Mouse (Mus musculus) lung, postnatal 4 days (tissue): ENCODE results near the gene Kcnd2.
A peak's percentile ranks its signal among the peaks of the same experiment; 100 is the strongest.

Experiments used
- DNase-seq, 2 experiments: peaks; one replicate each; pipeline ENCODE4 v3.0.0; 2021

The Kcnd2 gene

GRCm38 (mm10) chr6:21692861-21693350 is 477.6 kb downstream of the Kcnd2 start:
- DNase-seq = no peak

GRCm38 (mm10) chr6:21697641-21698040 is 482.3 kb downstream of the Kcnd2 start:
- no peak for DNase-seq

DNA sequence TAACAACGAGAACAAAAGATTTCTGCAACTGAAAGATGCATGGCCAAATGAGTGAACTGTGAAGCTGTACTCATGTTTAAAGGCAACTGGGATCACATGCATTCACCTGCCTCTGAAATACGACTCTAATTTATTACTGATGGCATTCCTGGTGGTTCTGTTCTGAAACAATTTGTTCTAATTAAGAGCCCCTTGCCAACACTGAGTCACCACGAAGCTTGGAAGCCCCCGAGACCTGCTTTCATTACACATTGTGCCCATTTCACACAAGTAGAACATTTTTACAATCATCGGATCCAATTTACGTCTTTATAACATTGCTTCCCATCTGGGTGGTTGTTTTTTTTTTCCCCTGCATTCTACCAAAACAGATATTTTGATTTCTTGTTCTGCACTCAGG is 485.8 kb downstream of the Kcnd2 start:
- no peak for DNase-seq

GRCm38 (mm10) chr6:21709228-21709627 is 493.9 kb downstream of the Kcnd2 start:
- no peak for DNase-seq

- DNase-seq = no peak
Measured at GRCm38 (mm10) chr6:21719121-21719520, 503.8 kb downstream of the Kcnd2 start.

- DNase-seq = no peak
Measured at GRCm38 (mm10) chr6:21722238-21722637, 506.9 kb downstream of the Kcnd2 start.

DNA sequence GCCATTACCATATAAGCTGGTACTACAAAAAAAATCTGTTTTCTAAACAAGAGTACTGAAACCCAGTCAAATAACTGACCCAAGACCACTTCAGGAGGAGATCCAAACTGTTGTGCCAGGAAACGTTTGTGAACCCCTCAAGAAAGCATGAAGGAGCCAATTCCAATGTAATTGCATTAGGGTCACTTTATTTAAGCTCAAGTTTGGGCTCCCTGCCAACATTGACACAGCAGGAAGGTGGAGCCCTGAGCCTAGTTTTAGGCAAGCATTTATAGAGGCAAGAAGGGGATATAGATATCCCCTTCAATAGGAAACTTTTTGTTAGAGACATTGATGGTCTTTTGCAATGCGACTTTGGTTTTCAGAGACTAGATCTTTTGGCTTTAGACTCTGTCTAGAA is 525.3 kb downstream of the Kcnd2 start:
- DNase-seq = no peak

- no peak for DNase-seq
Measured at GRCm38 (mm10) chr6:21744615-21745266, 529.4 kb downstream of the Kcnd2 start.

DNA sequence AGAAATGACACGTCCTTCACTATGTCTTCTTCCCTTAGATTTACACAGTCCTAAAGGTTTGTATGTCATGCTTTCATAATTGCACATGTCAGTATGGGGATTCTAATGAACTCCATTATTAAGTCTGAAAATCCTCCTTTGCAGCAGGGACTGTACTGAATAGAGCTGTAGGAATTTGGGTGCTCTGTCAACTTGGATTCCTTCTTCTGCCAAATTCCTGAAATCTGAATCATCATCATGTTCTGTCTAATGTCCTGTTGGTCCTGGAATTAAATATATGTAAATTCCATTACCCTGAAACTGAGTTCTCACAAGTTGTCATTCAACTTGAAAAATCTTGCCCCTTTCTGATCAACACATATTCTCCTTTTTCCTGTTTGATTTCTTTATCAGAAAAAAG is 532.2 kb downstream of the Kcnd2 start:
- no peak for DNase-seq

GRCm38 (mm10) chr6:21767787-21768221 is 552.5 kb downstream of the Kcnd2 start:
- DNase-seq = no peak

DNA sequence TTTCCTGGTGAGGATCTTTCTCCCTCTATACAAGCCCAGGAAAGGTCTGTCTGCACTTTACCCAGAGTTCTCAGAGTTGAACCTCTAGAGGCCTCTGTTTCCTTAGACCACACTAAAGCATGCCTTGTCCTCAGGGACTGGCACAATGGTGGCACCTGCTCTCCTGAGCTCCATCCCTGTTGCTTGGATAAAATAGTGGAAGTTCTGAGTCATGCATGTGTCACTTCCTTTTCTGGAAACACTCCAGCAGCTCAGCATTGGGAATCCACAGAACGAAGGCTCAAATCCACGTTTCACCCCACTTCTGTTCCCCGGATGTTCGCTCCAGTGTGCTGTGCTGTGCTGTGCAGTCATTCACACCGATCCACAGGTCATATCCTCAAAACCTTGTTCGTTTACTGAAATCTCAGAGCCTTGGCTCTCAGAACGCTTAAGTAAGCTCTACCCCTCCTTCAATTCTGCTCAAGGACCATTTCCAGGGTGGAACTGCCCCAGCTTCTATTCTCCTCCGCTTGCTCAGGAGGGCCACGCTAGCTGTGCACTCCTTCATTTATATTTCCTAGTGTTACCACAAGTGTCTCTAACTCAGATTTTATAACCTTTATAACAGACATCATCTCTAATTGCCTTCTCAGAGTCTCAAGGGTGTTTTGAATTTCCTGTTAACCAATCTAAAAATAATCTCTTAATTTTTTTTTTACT is 553.6 kb downstream of the Kcnd2 start:
- peak in 1 of 2 experiments; percentile 19 for DNase-seq

- DNase-seq = no peak
Measured at GRCm38 (mm10) chr6:21769447-21769809, 554.1 kb downstream of the Kcnd2 start.

DNA sequence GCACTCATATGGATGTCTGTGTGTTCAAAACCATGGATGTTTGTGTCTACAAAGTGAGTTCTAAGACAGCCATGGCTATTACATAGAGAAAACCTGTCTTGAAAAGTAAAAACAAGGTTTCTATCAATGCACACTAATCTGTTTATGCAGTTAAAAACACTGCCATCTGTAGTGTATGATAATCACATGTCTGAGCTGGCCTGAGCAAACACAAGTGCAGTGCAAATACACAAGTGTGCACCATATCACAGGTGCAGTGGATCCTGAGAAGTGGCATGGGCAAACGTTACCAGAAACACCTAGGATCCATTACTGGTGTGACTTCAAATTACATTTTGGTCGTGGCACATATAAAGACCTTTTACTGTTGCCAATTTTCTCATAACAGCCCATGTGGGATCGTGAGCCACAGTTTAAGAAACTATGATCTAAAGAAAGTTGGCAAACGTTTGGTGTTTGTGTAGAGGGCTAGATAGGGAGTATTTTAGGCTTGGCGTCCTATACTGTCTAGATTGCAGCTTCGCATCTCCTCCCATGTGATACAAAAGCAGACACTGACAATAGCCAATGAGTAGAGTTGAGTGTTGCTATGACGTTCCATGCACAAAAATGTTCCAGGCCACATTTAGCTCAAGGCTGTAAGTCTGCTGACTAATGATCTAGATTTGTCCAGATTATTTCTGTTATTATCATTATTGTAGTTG is 559.1 kb downstream of the Kcnd2 start:
- DNase-seq = no peak
